Mouse (Mus musculus): ENCODE data around the gene Gnb5. TPM values are rescaled to one million over a fixed set of nuclear protein-coding genes. Genes with fewer than 3 reads are reported as not detected.
"Not testable (repeated sequence)": the region's sequence is repeated elsewhere in the genome, so short reads cannot be mapped to it uniquely, and the experiment has no call there.

The Gnb5 gene
- polyA plus RNA-seq, 1 experiment from 2014 or later: 1.2 TPM

- Histone ChIP-seq H3K36me3 (replicated peaks) (no peaks in the 10 kb centered on the region), H3K4me2 (no peak overlapping the region), H3K4me1 (replicated peaks) (no peaks in the 10 kb centered on the region), H3K27ac (replicated peaks) (no peak overlapping the region), H3K27me3 (no peaks in the 10 kb centered on the region), H3K9me3 (replicated peaks) (no peaks in the 10 kb centered on the region), H3K9ac (no peak overlapping the region), H3K4me3 (replicated peaks) (no peak overlapping the region)
- WGBS (ENCODE audit: insufficient replicate concordance): 52% methylated on average over 9 of the region's 9 CpGs
- no peak for ATAC-seq (ENCODE audit: insufficient read depth)
These were observed 51.1 kb downstream of the Gnb5 start for GRCm38 (mm10) chr9:75357087-75357654.

- no peak overlapping the region for H3K9ac ChIP-seq
- no peak overlapping the region for H3K27ac ChIP-seq (replicated peaks)
- H3K9me3 ChIP-seq (replicated peaks): no peaks in the 10 kb centered on the region
- peak; percentile 44; the same call in 1 of the 2 replicates for ATAC-seq (ENCODE audit: insufficient read depth)
- H3K4me1 ChIP-seq (replicated peaks): no peaks in the 10 kb centered on the region
- H3K4me2 ChIP-seq: no peak overlapping the region
- no peak overlapping the region for H3K4me3 ChIP-seq (replicated peaks)
- 22% methylated on average over 5 of the region's 5 CpGs for WGBS (ENCODE audit: insufficient replicate concordance)
- no peaks in the 10 kb centered on the region for H3K36me3 ChIP-seq (replicated peaks)
- no peaks in the 10 kb centered on the region for H3K27me3 ChIP-seq
These were observed 55.6 kb downstream of the Gnb5 start for GRCm38 (mm10) chr9:75361699-75362098.

DNA sequence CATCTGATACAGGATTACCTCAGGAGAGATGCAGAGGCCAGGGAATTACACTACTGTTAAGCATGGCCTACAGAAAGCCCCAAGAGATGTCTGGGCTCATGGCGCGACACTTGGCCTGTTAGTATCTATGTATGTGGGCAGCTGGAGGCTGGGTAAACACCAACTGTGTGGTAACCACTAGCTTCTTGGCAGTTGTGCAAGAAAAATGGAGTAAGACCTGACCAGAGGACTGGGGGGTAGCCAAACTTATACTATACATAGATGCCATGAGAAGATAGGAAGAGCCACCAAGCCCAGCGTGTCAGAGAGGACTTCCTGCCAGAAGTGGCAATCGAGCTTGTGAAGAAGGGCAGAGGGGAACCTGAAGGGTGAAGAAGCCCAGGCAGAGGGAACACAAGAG, 56.1 kb downstream of the Gnb5 start:
- H3K4me1 ChIP-seq (replicated peaks): no peaks in the 10 kb centered on the region
- peak; percentile 34; the same call in 1 of the 2 replicates for ATAC-seq (ENCODE audit: insufficient read depth)
- no peaks in the 10 kb centered on the region for H3K9me3 ChIP-seq (replicated peaks)
- no peak overlapping the region for H3K4me3 ChIP-seq (replicated peaks)
- no peak overlapping the region for H3K27ac ChIP-seq (replicated peaks)
- 53% methylated on average over 4 of the region's 4 CpGs for WGBS (ENCODE audit: insufficient replicate concordance)
- H3K9ac ChIP-seq: no peak overlapping the region
- H3K36me3 ChIP-seq (replicated peaks): no peaks in the 10 kb centered on the region
- no peak overlapping the region for H3K4me2 ChIP-seq
- no peaks in the 10 kb centered on the region for H3K27me3 ChIP-seq

- Histone ChIP-seq H3K9ac (no peak overlapping the region), H3K27me3 (no peaks in the 10 kb centered on the region), H3K4me1 (replicated peaks) (no peaks in the 10 kb centered on the region), H3K9me3 (replicated peaks) (no peaks in the 10 kb centered on the region), H3K36me3 (replicated peaks) (no peaks in the 10 kb centered on the region), H3K27ac (replicated peaks) (no peak overlapping the region), H3K4me3 (replicated peaks) (no peak overlapping the region), H3K4me2 (no peak overlapping the region)
- WGBS (ENCODE audit: insufficient replicate concordance): 64% methylated on average over 5 of the region's 5 CpGs
- ATAC-seq (ENCODE audit: insufficient read depth): no peak
These were observed 56.9 kb downstream of the Gnb5 start for GRCm38 (mm10) chr9:75363001-75363400.

GRCm38 (mm10) chr9:75363702-75364101, 57.6 kb downstream of the Gnb5 start:
- not testable (repeated sequence) for H3K27ac ChIP-seq (replicated peaks); H3K9ac ChIP-seq; H3K36me3 ChIP-seq (replicated peaks); H3K27me3 ChIP-seq; ATAC-seq (ENCODE audit: insufficient read depth); H3K4me2 ChIP-seq; H3K4me3 ChIP-seq (replicated peaks); H3K4me1 ChIP-seq (replicated peaks); H3K9me3 ChIP-seq (replicated peaks)
- WGBS (ENCODE audit: insufficient replicate concordance): 52% methylated on average over 7 of the region's 7 CpGs

GRCm38 (mm10) chr9:75365195-75365594, 59.1 kb downstream of the Gnb5 start:
- no peak overlapping the region for H3K4me2 ChIP-seq
- no peak overlapping the region for H3K9ac ChIP-seq
- H3K27ac ChIP-seq (replicated peaks): no peak overlapping the region
- no peaks in the 10 kb centered on the region for H3K4me1 ChIP-seq (replicated peaks)
- no peaks in the 10 kb centered on the region for H3K36me3 ChIP-seq (replicated peaks)
- H3K4me3 ChIP-seq (replicated peaks): no peak overlapping the region
- no peaks in the 10 kb centered on the region for H3K27me3 ChIP-seq
- no peaks in the 10 kb centered on the region for H3K9me3 ChIP-seq (replicated peaks)
- no peak for ATAC-seq (ENCODE audit: insufficient read depth)
- WGBS (ENCODE audit: insufficient replicate concordance): 64% methylated on average over 4 of the region's 4 CpGs

- Histone ChIP-seq H3K4me3 (replicated peaks) (no peak overlapping the region), H3K27ac (replicated peaks) (no peak overlapping the region), H3K9ac (no peak overlapping the region), H3K4me2 (no peak overlapping the region), H3K9me3 (replicated peaks) (no peaks in the 10 kb centered on the region), H3K36me3 (replicated peaks) (no peaks in the 10 kb centered on the region), H3K4me1 (replicated peaks) (no peaks in the 10 kb centered on the region), H3K27me3 (no peaks in the 10 kb centered on the region)
- 56% methylated on average over 5 of the region's 5 CpGs for whole genome bisulfite sequencing (ENCODE audit: insufficient replicate concordance)
- no peak for ATAC-seq (ENCODE audit: insufficient read depth)
These were observed 60.1 kb downstream of the Gnb5 start for GRCm38 (mm10) chr9:75366191-75366590.

DNA sequence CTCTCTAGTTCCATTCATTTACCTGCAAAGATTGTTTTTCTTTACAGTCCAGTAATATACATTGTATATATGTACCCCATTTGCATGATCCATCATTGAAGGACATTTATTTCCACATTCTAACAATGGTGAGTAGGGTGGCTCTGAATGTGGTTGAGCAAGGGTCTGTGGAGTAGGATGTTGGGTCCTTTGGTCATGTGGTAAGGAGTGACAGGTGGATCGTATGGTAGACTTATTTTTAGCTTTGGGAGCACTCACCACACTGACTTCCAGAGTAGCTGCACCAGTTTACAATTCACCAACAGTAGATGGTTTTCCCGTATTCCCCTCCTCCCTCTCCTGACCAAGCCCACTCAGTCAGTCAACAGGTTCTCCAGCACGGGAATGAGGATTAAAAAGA, 62.7 kb downstream of the Gnb5 start:
- no peaks in the 10 kb centered on the region for H3K36me3 ChIP-seq (replicated peaks)
- WGBS (ENCODE audit: insufficient replicate concordance): 37% methylated on average over 3 of the region's 3 CpGs
- H3K4me1 ChIP-seq (replicated peaks): no peaks in the 10 kb centered on the region
- no peak for ATAC-seq (ENCODE audit: insufficient read depth)
- H3K27ac ChIP-seq (replicated peaks): no peak overlapping the region
- no peaks in the 10 kb centered on the region for H3K9me3 ChIP-seq (replicated peaks)
- H3K4me3 ChIP-seq (replicated peaks): no peak overlapping the region
- no peak overlapping the region for H3K4me2 ChIP-seq
- no peak overlapping the region for H3K9ac ChIP-seq
- H3K27me3 ChIP-seq: no peaks in the 10 kb centered on the region

DNA sequence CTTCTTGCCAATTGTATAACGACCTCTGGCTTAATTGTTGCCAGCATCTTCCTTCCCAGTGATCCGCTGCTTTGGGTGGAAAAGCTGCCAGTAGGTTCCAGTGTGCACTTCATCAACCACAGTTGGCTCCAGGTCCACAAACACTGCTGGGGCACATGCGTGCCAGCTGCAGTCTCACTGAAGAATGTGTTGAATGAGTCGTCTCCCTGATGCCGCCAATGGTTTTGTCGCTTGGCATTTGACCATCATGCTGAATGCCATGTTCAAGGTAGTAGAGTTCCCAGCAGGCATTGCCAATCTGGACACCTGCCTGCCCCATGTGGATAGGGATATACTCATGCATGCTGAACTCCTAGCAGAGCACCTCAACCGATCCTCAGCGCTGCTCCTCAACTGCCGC, 69.5 kb downstream of the Gnb5 start:
- WGBS (ENCODE audit: insufficient replicate concordance): 83% methylated on average over 9 of the region's 9 CpGs
- no peaks in the 10 kb centered on the region for H3K9me3 ChIP-seq (replicated peaks)
- H3K4me1 ChIP-seq (replicated peaks): no peaks in the 10 kb centered on the region
- no peak overlapping the region for H3K4me3 ChIP-seq (replicated peaks)
- no peaks in the 10 kb centered on the region for H3K27me3 ChIP-seq
- ATAC-seq (ENCODE audit: insufficient read depth): no peak
- H3K36me3 ChIP-seq (replicated peaks): no peaks in the 10 kb centered on the region
- no peak overlapping the region for H3K27ac ChIP-seq (replicated peaks)
- no peak overlapping the region for H3K9ac ChIP-seq
- H3K4me2 ChIP-seq: no peak overlapping the region

- no peak overlapping the region for H3K4me2 ChIP-seq
- no peak for ATAC-seq (ENCODE audit: insufficient read depth)
- 43% methylated on average over 1 of the region's 1 CpGs for WGBS (ENCODE audit: insufficient replicate concordance)
- no peaks in the 10 kb centered on the region for H3K36me3 ChIP-seq (replicated peaks)
- H3K27me3 ChIP-seq: no peaks in the 10 kb centered on the region
- H3K4me3 ChIP-seq (replicated peaks): no peak overlapping the region
- H3K9me3 ChIP-seq (replicated peaks): no peaks in the 10 kb centered on the region
- no peaks in the 10 kb centered on the region for H3K4me1 ChIP-seq (replicated peaks)
- no peak overlapping the region for H3K27ac ChIP-seq (replicated peaks)
- H3K9ac ChIP-seq: no peak overlapping the region
These were observed 70.3 kb downstream of the Gnb5 start for GRCm38 (mm10) chr9:75376428-75376827.

GRCm38 (mm10) chr9:75378774-75379173, 72.7 kb downstream of the Gnb5 start:
- Histone ChIP-seq H3K4me2 (no peak overlapping the region), H3K4me3 (replicated peaks) (no peak overlapping the region), H3K9me3 (replicated peaks) (no peaks in the 10 kb centered on the region), H3K4me1 (replicated peaks) (no peaks in the 10 kb centered on the region), H3K36me3 (replicated peaks) (no peaks in the 10 kb centered on the region), H3K27me3 (no peaks in the 10 kb centered on the region), H3K27ac (replicated peaks) (no peak overlapping the region), H3K9ac (no peak overlapping the region)
- ATAC-seq (ENCODE audit: insufficient read depth): no peak
- 53% methylated on average over 2 of the region's 2 CpGs for WGBS (ENCODE audit: insufficient replicate concordance)

DNA sequence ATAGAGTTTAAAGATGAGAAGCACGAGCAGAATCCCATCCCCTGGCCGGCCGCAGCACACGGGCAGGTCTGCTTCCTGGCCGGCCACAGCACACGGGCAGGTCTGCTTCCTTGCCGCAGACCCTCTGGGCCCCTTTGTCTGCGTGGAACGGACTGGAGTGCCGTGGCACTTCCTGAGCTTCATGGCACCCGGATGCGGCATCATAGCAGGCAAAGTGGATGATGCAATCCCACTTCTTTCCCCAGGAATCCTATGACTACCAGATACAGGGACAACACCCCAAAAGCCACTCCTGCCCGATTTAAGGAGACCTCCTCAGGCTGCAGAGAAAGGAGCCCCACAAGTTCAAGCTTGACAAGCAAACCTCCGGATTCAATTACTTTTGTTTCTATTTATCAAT, 76.7 kb downstream of the Gnb5 start:
- no peak overlapping the region for H3K9ac ChIP-seq
- WGBS (ENCODE audit: insufficient replicate concordance): 82% methylated on average over 14 of the region's 14 CpGs
- H3K4me1 ChIP-seq (replicated peaks): no peaks in the 10 kb centered on the region
- peaks cover 16% of the 10 kb centered on the region for H3K36me3 ChIP-seq (replicated peaks)
- no peak for ATAC-seq (ENCODE audit: insufficient read depth)
- H3K9me3 ChIP-seq (replicated peaks): no peaks in the 10 kb centered on the region
- no peaks in the 10 kb centered on the region for H3K27me3 ChIP-seq
- H3K27ac ChIP-seq (replicated peaks): no peak overlapping the region
- H3K4me3 ChIP-seq (replicated peaks): no peak overlapping the region
- H3K4me2 ChIP-seq: no peak overlapping the region

Data from liver, embryonic 15.5 days (tissue).